In genomic region chr10:109115013-109115627, GRCm38 (mm10) we compare ENCODE assay signal across 16 mouse cellular contexts.
"Had no signal": no experiment of that assay in that cellular context is flagged by ENCODE, and none has a peak within 500 bp of the region (broad histone marks: within the 10 kb centered on the region; RNA-seq: fewer than 3 reads in every experiment).

No protein-coding gene starts in this region.

- H3K27me3 ChIP-seq: neural tube, embryonic 13.5 days; neural tube, embryonic 15.5 days; stomach, embryonic 15.5 days had no signal

- H3K4me1 ChIP-seq: neural tube, embryonic 13.5 days; neural tube, embryonic 15.5 days; stomach, embryonic 15.5 days had no signal

- H3K9ac ChIP-seq: neural tube, embryonic 13.5 days; neural tube, embryonic 15.5 days; stomach, embryonic 15.5 days had no signal

- H3K36me3 ChIP-seq: neural tube, embryonic 13.5 days; neural tube, embryonic 15.5 days; stomach, embryonic 15.5 days had no signal

- H3K27ac ChIP-seq: neural tube, embryonic 13.5 days; neural tube, embryonic 15.5 days; stomach, embryonic 15.5 days; stomach, postnatal 0 days had no signal

- H3K9me3 ChIP-seq: neural tube, embryonic 13.5 days; neural tube, embryonic 15.5 days; stomach, embryonic 15.5 days had no signal

- H3K4me2 ChIP-seq: neural tube, embryonic 13.5 days; neural tube, embryonic 15.5 days; stomach, embryonic 15.5 days had no signal

- H3K4me3 ChIP-seq: neural tube, embryonic 13.5 days; neural tube, embryonic 15.5 days; stomach, embryonic 15.5 days had no signal

- DNase-seq: retina, postnatal 1 day; right cerebral cortex, adult 18-20 months; right cerebral cortex, postnatal 14 days; right cerebral cortex, postnatal 25 days; right cerebral cortex, postnatal 4 days; spleen, adult 18-20 months; thymus, adult 18-20 months; thymus, adult 2 months; thymus, postnatal 14 days; thymus, postnatal 25 days; thymus, postnatal 36 days; thymus, postnatal 4 days had no signal
